In the genomic region with DNA sequence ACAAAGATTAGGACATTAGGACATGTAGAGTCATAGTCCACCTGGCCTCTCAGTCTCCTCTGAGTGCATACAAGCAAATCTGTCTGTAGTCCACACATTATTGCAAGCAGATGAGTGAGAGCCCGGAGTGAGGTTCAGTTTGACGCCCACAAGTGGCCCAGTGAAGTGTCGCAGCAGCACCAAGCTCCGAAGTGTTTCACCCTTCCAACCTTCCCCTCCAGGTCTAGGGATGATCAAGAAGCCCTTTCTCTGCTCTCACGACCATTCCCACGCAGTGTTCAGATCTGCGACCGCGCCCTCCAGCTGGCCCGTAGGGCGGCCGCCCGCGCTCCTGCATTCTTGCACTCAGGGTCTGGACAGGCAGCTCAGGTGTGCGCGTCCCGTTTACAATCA, we compare ENCODE assay signal across 7 mouse cellular contexts. TPM values are rescaled to one million over a fixed set of nuclear protein-coding genes. Genes with fewer than 3 reads are reported as not detected.
DNase-seq lines count a peak whose midpoint lies in the region; ATAC-seq and TF ChIP-seq lines count a peak whose summit lies in the region.

No protein-coding gene starts in this region.

- DNase-seq in lung, postnatal 0 days (ENCODE audit: low spot score), result no peak
- no peak for DNase-seq in lung, adult 18-20 months
- no peak for DNase-seq in limb, embryonic 11.5 days (ENCODE audit: low spot score)
- DNase-seq in left cerebral cortex, adult 11 months (ENCODE audit: low spot score), result no peak
- no peak for DNase-seq in T-cell, adult 2 months (ENCODE audit: low spot score)

- H3K4me3 ChIP-seq in lung, postnatal 0 days (ENCODE audit: low read depth, low read length), result peak overlapping the region; percentile 81
- H3K4me3 ChIP-seq in forebrain, embryonic 12.5 days (replicated peaks), result peak overlapping the region; percentile 73
- peak overlapping the region; percentile 75 for H3K4me3 ChIP-seq in limb, embryonic 11.5 days (ENCODE audit: low read depth, low read length)
- H3K4me3 ChIP-seq in small intestine, adult 2 months (ENCODE audit: low read depth, low read length), result peak overlapping the region; percentile 88

- WGBS in lung, postnatal 0 days, result under 1% methylated on average over 17 of the region's 17 CpGs
- 2% methylated on average over 17 of the region's 17 CpGs for WGBS in forebrain, embryonic 12.5 days
- under 1% methylated on average over 17 of the region's 17 CpGs for WGBS in limb, embryonic 11.5 days
- 2% methylated on average over 17 of the region's 17 CpGs for WGBS in small intestine, adult 2 months

- H3K4me2 ChIP-seq in lung, postnatal 0 days (replicated peaks; ENCODE audit: low read depth, low read length), result peak overlapping the region; percentile 79
- peak overlapping the region; percentile 76 for H3K4me2 ChIP-seq in forebrain, embryonic 12.5 days
- H3K4me2 ChIP-seq in limb, embryonic 11.5 days (ENCODE audit: low read depth, severe bottlenecking), result peak overlapping the region; percentile 81

- H3K9me3 ChIP-seq in lung, postnatal 0 days (ENCODE audit: low read length), result no peaks in the 10 kb centered on the region
- no peaks in the 10 kb centered on the region for H3K9me3 ChIP-seq in forebrain, embryonic 12.5 days
- no peaks in the 10 kb centered on the region for H3K9me3 ChIP-seq in limb, embryonic 11.5 days (ENCODE audit: control insufficient read depth, low read length)

- peak overlapping the region; percentile 90 for H3K27ac ChIP-seq in lung, postnatal 0 days (ENCODE audit: low read length)
- no peak overlapping the region for H3K27ac ChIP-seq in forebrain, embryonic 12.5 days
- no peak overlapping the region for H3K27ac ChIP-seq in limb, embryonic 11.5 days (replicated peaks; ENCODE audit: low read depth, low read length)
- peak overlapping the region; percentile 8; the same call in 1 of the 2 replicates for H3K27ac ChIP-seq in small intestine, adult 2 months (ENCODE audit: insufficient read depth, low read depth, low read length)

- peak overlapping the region; percentile 79 for H3K9ac ChIP-seq in lung, postnatal 0 days (replicated peaks; ENCODE audit: low read depth)
- peak overlapping the region; percentile 71 for H3K9ac ChIP-seq in forebrain, embryonic 12.5 days
- peak overlapping the region; percentile 65 for H3K9ac ChIP-seq in limb, embryonic 11.5 days (ENCODE audit: low read length)

- no peaks in the 10 kb centered on the region for H3K27me3 ChIP-seq in lung, postnatal 0 days (replicated peaks; ENCODE audit: insufficient read depth, low read length)
- peaks cover 16% of the 10 kb centered on the region for H3K27me3 ChIP-seq in forebrain, embryonic 12.5 days
- H3K27me3 ChIP-seq in limb, embryonic 11.5 days (ENCODE audit: control insufficient read depth, insufficient read depth, low read length), result peaks cover 9% of the 10 kb centered on the region; the same call in 1 of the 2 replicates
- H3K27me3 ChIP-seq in small intestine, adult 2 months (ENCODE audit: control insufficient read depth, insufficient read depth, low read length), result no peaks in the 10 kb centered on the region

- H3K36me3 ChIP-seq in lung, postnatal 0 days (ENCODE audit: insufficient read depth, low read length), result no peaks in the 10 kb centered on the region; the same call in 1 of the 2 replicates
- H3K36me3 ChIP-seq in forebrain, embryonic 12.5 days (replicated peaks), result no peaks in the 10 kb centered on the region
- no peaks in the 10 kb centered on the region for H3K36me3 ChIP-seq in limb, embryonic 11.5 days (ENCODE audit: control insufficient read depth, insufficient read depth, low read length)
- H3K36me3 ChIP-seq in small intestine, adult 2 months (ENCODE audit: control insufficient read depth, insufficient read depth, low read length), result no peaks in the 10 kb centered on the region

- H3K4me1 ChIP-seq in lung, postnatal 0 days (ENCODE audit: insufficient read depth, low read depth, low read length), result peaks cover 6% of the 10 kb centered on the region; the same call in 1 of the 2 replicates
- peaks cover 5% of the 10 kb centered on the region; the same call in 1 of the 2 replicates for H3K4me1 ChIP-seq in forebrain, embryonic 12.5 days
- H3K4me1 ChIP-seq in limb, embryonic 11.5 days (ENCODE audit: control insufficient read depth, insufficient read depth, low read length), result no peaks in the 10 kb centered on the region; the same call in 1 of the 2 replicates
- peaks cover 4% of the 10 kb centered on the region; the same call in 1 of the 2 replicates for H3K4me1 ChIP-seq in small intestine, adult 2 months (ENCODE audit: control insufficient read depth, insufficient read depth, insufficient read length, low read length)

- TF ChIP-seq POLR2A in small intestine, adult 2 months (IDR thresholded peaks at IDR 0.05; ENCODE audit: low read depth, low read length), result no peak

- no peak for TF ChIP-seq CTCF in lung, postnatal 0 days (IDR thresholded peaks at IDR 0.05)
- TF ChIP-seq CTCF in small intestine, adult 2 months (IDR thresholded peaks at IDR 0.05; ENCODE audit: extremely low read depth, insufficient read length, insufficient replicate concordance, low read depth, low read length), result no peak

- no peak for TF ChIP-seq EP300 in lung, postnatal 0 days (IDR thresholded peaks at IDR 0.05)

- ATAC-seq in lung, postnatal 0 days, result peak; percentile 18; the same call in 1 of the 2 replicates
- no peak for ATAC-seq in forebrain, embryonic 12.5 days (ENCODE audit: low FRiP score)
- ATAC-seq in limb, embryonic 11.5 days (ENCODE audit: insufficient number of reproducible peaks, low FRiP score, low TSS enrichment, low read depth), result no peak; the same call in 1 of the 2 replicates

RNA-seq across cellular contexts. Expression of a gene that starts 0.3 kb away (rescaled TPM):
- 34.4 and 36.9 TPM in 2 replicates for polyA plus RNA-seq in lung, postnatal 0 days (2015; fragmentation: Nextera tagmentation; extraction: Ambion mirVana)
- 9.9 and 10.1 TPM in 2 replicates for polyA plus RNA-seq in forebrain, embryonic 12.5 days (2016; fragmentation: Nextera tagmentation; extraction: Ambion mirVana)
- polyA plus RNA-seq in limb, embryonic 11.5 days (2014; fragmentation: Nextera tagmentation; extraction: Ambion mirVana), result 4.0 and 4.5 TPM in 2 replicates
- 9.3 and 14.2 TPM in 2 replicates for polyA plus RNA-seq in small intestine, adult 2 months (2012; rRNA removed)

Comparison
In these comparisons a context has a peak if more than half of its experiments do, and no peak if none do; other contexts are left out.
1. H3K27ac ChIP-seq: peak in lung, postnatal 0 days (single experiment) and small intestine, adult 2 months (single experiment); none in forebrain, embryonic 12.5 days (single experiment) and limb, embryonic 11.5 days (single experiment).
2. Peak in every context shown above with its lines, with median percentiles within 50 percentile points of each other: H3K4me2 ChIP-seq, H3K4me3 ChIP-seq and H3K9ac ChIP-seq.